Mouse (Mus musculus) MN1 (cell line): ENCODE results near the gene Adam19.
"Not testable (repeated sequence)": the region's sequence is repeated elsewhere in the genome, so short reads cannot be mapped to it uniquely, and the experiment has no call there.

Experiments used
- DNase-seq: peaks from one replicate; pipeline ENCODE4 v3.0.0-alpha.2; 2016; ENCODE audit warnings: low spot score

The Adam19 gene

GRCm38 (mm10) chr11:46131022-46131986, 75.5 kb downstream of the Adam19 start:
- no peak for DNase-seq

GRCm38 (mm10) chr11:46134899-46135298, 79.1 kb downstream of the Adam19 start:
- DNase-seq: no peak

DNA sequence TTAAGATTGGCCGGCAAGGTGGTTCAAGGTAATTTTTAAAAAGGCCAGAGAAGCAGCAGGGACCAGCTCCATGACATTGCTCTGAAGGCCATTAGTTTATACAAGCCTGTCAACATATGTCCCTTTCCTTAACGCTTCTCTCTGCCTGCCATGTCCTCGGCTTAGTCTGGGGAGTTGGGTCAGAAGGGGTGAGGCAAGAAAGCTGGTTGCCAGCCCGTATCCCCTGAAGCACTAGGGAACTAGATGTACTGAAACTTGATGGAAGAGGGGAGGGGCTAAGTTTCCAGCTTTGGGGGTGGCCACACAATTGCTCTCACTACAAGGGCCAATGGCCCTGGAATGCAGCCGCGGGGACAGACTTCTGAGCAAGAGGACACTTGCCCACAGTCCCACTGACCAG, 87.5 kb downstream of the Adam19 start:
- no peak for DNase-seq

DNA sequence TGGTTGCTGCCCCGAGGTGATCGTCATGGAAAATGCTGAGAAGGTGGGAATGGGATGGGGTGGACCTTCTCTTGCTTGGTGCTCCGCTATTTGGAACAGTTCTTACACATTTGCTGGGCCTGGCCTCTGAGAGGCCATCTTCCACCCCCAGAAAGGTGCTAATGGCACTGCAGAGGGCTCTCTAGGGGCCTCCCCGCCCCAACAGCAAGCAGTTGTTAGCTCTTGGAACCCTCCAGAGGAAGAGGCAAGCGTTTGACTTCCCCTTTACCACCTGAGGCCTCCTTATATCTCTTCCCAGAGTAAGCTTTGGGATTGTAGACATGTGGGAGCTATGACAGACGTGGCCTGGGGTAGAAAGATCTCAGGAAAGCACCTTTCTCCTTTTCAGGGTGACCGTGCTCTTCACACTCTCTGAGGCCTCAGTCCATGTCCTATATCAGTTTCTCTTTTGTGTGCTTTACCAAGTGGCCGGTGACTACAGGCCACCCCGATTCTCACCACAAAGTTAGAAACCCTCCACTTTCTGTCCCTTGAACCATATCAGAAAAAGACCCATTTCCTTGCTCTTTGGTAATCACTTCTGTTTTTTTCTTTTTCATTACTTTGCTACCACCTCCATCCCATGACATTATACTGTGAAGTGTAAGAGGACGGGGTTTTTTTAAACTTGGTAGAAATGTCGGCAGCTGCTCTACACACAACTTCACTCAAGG, 89.5 kb downstream of the Adam19 start:
- DNase-seq: no peak

DNA sequence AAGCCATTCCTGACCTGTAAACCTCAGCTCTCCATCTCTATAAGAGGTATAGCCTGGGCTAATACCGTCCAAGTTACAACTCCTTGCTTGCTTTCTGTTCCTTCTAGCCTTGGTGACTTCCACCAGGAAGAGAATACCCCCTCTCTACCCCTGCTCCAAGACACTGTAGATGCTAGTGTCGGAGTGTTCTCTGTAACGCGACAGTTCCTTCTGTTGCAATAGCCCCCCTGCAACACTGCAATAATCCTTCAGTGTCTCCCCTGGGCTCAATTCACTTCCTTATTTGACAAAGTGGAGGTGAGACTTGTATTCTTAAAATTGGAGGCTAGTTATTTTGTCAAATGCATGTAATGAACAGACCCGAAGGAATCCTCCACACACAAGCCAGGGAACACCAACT, 90.8 kb downstream of the Adam19 start:
- DNase-seq: no peak

DNA sequence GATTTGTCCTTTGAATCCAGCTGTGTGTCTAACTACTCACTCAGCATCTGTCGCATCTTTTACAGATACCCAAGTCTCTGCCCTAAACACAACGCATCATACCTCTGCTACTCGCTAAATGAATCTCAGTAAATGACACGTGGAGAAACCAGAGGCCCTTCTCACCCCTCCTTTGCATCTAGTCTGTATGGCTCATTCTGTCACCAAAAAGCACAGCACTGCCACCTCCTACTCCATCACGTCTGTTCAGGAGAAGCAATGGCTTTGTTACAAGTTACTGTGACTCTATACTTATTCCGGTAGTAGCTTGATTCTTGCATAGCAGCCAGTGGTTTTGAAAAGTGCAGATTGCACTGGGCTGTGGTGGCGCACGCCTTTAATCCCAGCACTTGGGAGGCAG, 101.2 kb downstream of the Adam19 start:
- DNase-seq: no peak

DNA sequence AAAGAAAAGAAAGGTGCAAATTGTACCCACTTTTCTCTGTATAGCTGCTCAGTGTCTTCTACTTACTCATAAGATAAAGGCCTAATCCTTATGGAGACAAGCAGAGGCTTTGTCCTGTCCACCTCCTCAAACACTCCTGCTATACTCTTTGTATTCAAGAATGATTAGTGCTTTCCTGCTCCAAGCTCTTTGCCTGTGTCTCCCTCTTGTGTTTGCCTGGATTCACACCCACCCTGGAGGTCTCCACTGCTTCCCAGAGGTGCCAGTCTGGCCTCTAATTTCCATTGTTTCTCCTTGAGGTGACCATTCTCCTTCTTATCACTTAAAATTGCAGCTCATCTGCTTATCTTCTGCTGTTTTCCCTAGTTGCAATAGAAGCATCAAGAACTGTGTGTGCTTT, 101.7 kb downstream of the Adam19 start:
- DNase-seq: no peak

DNA sequence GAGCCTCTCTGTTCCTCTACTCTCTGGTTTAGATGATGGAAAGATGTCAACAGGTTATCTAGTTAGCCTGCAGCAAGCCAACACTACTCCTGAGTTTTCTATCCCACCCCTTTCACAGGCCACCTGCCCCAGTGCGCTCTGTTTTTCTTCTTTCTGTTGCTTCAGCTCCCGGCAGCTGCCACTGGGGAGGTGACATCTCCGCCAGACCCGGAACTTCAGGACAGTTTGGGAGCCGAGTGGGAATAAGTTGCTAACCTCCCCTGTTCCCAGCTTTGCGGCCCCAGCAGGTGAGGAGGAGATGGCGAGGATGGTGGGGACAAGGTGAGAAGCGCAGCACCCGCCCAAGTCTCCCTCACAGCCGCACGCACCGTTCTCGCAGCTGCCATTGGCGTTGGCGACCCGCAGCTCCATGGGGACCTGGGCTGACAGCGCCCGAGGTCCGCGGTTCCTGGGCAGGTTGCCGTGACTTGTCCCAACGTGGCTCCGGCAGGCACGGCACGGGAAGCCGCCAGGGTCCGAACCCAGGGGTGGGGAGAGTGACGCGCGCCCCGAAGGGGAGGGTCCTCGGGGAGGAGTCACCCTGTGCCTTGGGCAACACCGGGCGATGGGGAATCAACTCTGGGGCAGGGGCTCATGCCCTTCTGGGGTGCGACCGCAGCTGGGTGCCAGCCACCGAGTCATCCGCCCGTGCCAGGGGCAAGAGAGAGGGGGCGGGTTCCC, 110.2 kb downstream of the Adam19 start, which contains the start of gene Nipal4:
Gene Nipal4, minus strand, starts transcription at position 643 of the 720 bp plus-strand sequence.
- DNase-seq: no peak

- no peak for DNase-seq
These were observed 112.7 kb downstream of the Adam19 start for GRCm38 (mm10) chr11:46168506-46168905.

DNA sequence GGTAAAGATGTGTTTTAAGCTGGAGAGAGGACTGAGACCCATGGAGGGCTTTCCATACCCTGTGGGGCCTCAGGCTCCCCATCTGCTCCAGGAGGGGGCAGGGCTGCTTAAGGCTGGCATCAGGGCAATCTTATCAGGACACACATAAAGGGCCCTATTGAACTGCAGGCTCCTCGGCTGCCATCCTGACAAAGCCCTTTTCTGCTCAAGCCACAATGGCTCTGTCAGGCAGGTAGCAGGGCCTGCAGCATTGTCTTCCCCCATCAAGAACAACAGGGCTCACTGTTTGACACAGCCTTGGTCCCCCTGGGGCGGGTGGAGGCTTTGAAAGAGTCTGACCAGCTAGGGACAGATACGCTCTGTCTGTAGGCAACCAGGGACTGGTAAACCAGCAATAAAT, 114.1 kb downstream of the Adam19 start:
- DNase-seq: no peak

DNA sequence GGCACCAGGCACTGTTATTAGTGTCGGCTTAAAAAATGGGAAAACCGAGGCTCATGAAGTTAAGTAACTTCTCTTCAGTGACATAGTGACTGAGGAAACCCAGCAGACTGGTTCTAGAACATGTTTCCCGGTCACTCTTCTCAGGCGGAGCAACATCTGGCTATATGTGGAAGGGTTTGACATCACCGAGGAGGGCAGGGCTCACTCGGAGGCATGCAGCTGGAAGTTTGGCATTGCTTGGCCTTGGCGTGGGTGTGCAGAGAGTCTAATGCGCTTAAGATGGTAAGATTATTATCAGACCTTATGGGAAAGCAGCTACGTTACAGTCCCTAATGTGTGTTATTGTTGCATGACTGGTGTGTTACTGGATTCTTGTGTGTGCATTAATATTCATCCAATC, 116.3 kb downstream of the Adam19 start:
- DNase-seq: no peak

DNA sequence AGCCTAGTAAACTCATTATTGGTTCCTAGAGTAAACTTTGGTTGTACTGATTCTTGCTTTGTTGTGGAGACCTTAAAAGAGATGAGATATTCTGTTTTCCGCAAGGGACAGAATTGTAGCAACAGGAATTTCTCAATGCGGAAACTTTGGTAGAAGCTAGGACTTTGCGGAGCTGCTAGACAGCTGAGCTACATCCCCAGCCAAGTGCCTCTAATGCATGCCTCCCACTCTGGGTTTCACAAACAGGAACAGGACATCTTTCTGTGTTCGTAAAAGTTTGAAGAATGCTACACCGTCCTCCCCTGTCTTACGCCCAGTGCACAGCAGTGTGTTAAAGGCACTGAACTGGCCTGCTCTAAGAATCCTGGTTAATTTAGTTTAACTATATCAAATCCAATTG, 120.4 kb downstream of the Adam19 start:
- DNase-seq: no peak

GRCm38 (mm10) chr11:46177246-46178043, 121.7 kb downstream of the Adam19 start:
- no peak for DNase-seq

GRCm38 (mm10) chr11:46182031-46182430, 126.2 kb downstream of the Adam19 start:
- not testable (repeated sequence) for DNase-seq

- DNase-seq: no peak
These were observed 129.2 kb downstream of the Adam19 start for GRCm38 (mm10) chr11:46184946-46185345.

GRCm38 (mm10) chr11:46185486-46185885, 129.7 kb downstream of the Adam19 start:
- DNase-seq: no peak

DNA sequence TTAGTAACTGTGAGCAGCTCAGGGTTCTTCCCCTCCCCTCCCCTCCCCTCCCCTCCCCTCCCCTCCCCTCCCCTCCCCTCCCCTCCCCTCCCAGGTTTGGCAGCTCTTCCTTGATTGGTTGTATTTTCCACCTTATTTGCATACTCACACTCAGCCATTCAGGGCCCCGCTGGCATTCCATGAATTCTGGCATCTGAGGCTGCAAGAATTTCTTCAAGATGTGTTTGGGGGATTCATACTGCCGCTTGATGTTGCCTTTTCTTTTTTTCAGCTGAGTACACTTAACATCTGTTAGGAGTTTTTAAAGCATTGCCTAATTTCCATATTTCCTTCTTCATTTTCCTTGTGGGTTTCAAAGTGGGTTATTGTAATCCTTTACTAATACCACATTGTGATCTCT, 132.5 kb downstream of the Adam19 start:
- no peak for DNase-seq

DNA sequence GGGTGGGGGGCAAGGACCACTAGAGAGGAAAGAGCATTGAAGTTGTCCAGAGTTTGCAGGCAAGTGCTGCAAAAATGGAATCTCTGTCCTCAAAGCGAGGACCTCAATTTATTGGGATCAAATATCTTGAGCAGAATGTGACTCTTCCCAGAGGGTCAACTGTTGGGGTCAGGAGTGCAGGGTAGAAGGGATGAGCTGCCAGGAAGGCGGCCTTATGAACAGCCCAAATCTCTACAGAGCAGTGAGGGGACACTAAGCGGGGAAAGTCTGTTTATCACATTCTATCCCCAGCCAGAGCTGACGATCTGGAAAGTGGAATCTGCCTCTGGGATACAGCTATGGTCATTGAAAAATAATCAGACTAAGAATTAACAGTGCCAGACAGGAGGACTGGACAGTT, 138.4 kb downstream of the Adam19 start:
- DNase-seq: no peak
